Mouse (Mus musculus) left cerebral cortex, adult 18-20 months (tissue): Measurements from ENCODE around the gene Ddit4. TPM values are rescaled to one million over a fixed set of nuclear protein-coding genes. Genes with fewer than 3 reads are reported as not detected.

ENCODE experiments used
- total RNA-seq, 2 experiments: library from RNA; stranded (reverse); gene quantifications; 2 replicates each; pipeline ENCODE4 v1.2.3; 2021

Gene Ddit4
- total RNA-seq, 2 experiments from 2014 or later = 35.8 to 41.3 TPM

Other genes starting within 250 kb of the Ddit4 start
- 10 to 100 TPM; 89.9 to 92.1 TPM for gene Micu1, start 249.4 kb downstream of the Ddit4 start, total RNA-seq
- 10 to 100 TPM; 47.3 to 49.6 TPM for gene Dnajb12, start 72.3 kb downstream of the Ddit4 start, total RNA-seq
- 10 to 100 TPM; 14.1 to 14.8 TPM for gene Ascc1, start 51.0 kb upstream of the Ddit4 start, total RNA-seq
- 10 to 100 TPM; 60.4 to 60.9 TPM for gene Anapc16, start 51.3 kb upstream of the Ddit4 start, total RNA-seq
- gene Spock2, start 154.4 kb upstream of the Ddit4 start, total RNA-seq = 100 to 1,000 TPM; 536 to 539 TPM